ENCODE assay signal across 9 mouse cellular contexts in the genomic region with DNA sequence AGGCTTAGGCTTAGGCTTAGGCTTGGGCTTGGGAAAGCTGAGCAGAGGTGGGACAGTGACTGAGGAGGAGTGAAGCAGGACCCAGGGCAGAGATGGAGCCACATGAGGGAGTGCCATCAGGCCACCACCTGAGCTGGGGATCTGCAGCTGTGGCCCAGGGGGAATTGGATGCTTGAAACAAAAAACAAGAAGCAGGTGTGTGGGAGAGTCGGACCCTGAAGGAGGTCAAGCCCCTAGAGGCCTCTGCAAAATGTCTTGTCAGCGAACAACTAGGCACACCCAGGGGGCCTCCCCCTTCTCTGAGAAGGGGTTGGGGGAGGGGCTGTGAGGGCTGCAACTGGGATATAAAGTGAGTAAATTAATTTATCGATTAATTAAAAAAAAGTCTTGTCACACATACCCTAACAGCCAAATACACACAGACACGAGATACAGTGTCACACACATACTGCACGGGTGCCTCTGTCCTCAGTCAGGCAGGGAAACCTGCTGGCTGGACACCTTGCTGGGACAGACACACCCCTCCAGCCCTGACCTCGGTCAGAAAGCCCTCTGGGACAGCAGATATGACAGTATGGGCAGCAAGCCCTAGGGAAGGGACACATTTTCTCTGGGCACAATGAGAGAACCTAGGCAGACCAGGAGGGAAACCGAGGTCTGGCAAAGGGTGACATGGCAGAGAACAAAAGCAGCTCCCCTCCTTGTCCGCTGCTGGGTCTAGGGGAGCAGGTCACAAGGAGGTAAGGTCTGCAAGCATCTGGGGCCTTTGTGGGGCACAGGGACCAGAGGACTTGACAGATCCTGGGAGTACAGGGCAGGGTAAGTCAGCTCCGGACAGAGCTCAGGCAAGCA. TPM values are rescaled to one million over a fixed set of nuclear protein-coding genes. Genes with fewer than 3 reads are reported as not detected.
DNase-seq lines count a peak whose midpoint lies in the region; ATAC-seq lines count a peak whose summit lies in the region.
"Had no signal": no experiment of that assay in that cellular context is flagged by ENCODE, and none has a peak within 500 bp of the region (broad histone marks: within the 10 kb centered on the region; RNA-seq: fewer than 3 reads in every experiment).

No protein-coding gene starts in this region.

- peaks cover 27% of the 10 kb centered on the region for H3K4me1 ChIP-seq in kidney, embryonic 16.5 days (ENCODE audit: insufficient read depth, low read length)
- H3K4me1 ChIP-seq in brown adipose tissue, adult 24 weeks (ENCODE audit: control insufficient read depth, insufficient read depth, insufficient read length, low read length) = peaks cover 21% of the 10 kb centered on the region
- H3K4me1 ChIP-seq in heart, embryonic 15.5 days (replicated peaks) = peaks cover 18% of the 10 kb centered on the region
- H3K4me1 ChIP-seq in liver, embryonic 16.5 days (ENCODE audit: control insufficient read depth, low read depth, low read length) = peaks cover 49% of the 10 kb centered on the region

- no peak overlapping the region for H3K4me2 ChIP-seq in kidney, embryonic 16.5 days (replicated peaks; ENCODE audit: low read depth, low read length)
- peak overlapping the region; percentile 86; the same call in 1 of the 2 replicates for H3K4me2 ChIP-seq in heart, embryonic 15.5 days
- no peak overlapping the region for H3K4me2 ChIP-seq in liver, embryonic 16.5 days (ENCODE audit: low read depth, low read length)

- H3K4me3 ChIP-seq in kidney, embryonic 16.5 days (ENCODE audit: low read length) = no peak overlapping the region
- H3K4me3 ChIP-seq in brown adipose tissue, adult 24 weeks (ENCODE audit: insufficient read depth, low read depth, low read length) = peak overlapping the region; percentile 88
- H3K4me3 ChIP-seq in heart, embryonic 15.5 days = no peak overlapping the region
- no peak overlapping the region for H3K4me3 ChIP-seq in liver, embryonic 16.5 days (ENCODE audit: low read depth, low read length)

- WGBS in kidney, embryonic 16.5 days = 49% methylated on average over 9 of the region's 9 CpGs
- 62% methylated on average over 9 of the region's 9 CpGs for WGBS in heart, embryonic 15.5 days
- 59% methylated on average over 9 of the region's 9 CpGs for WGBS in liver, embryonic 16.5 days (ENCODE audit: insufficient replicate concordance)

- no peaks in the 10 kb centered on the region for H3K27me3 ChIP-seq in kidney, embryonic 16.5 days (ENCODE audit: insufficient read depth, low read length)
- no peaks in the 10 kb centered on the region for H3K27me3 ChIP-seq in heart, embryonic 15.5 days
- no peaks in the 10 kb centered on the region; the same call in 1 of the 2 replicates for H3K27me3 ChIP-seq in liver, embryonic 16.5 days (ENCODE audit: control insufficient read depth, insufficient read depth, low read depth, low read length)

- no peak for DNase-seq in kidney, adult 8-10 months
- no peak for DNase-seq in cerebellum, adult 9-11 months

- peak overlapping the region; percentile 48; the same call in 1 of the 2 replicates for H3K27ac ChIP-seq in kidney, embryonic 16.5 days (ENCODE audit: low read length)
- H3K27ac ChIP-seq in brown adipose tissue, adult 24 weeks (replicated peaks; ENCODE audit: low read depth, low read length) = peak overlapping the region; percentile 95
- no peak overlapping the region; the same call in 1 of the 2 replicates for H3K27ac ChIP-seq in heart, embryonic 15.5 days
- 0 out of 2 replicates have a peak overlapping the region, but pooled peaks have one; percentile 3 for H3K27ac ChIP-seq in liver, embryonic 16.5 days (ENCODE audit: low read length)

- no peaks in the 10 kb centered on the region for H3K9me3 ChIP-seq in kidney, embryonic 16.5 days (ENCODE audit: low read length)
- H3K9me3 ChIP-seq in heart, embryonic 15.5 days (replicated peaks) = no peaks in the 10 kb centered on the region
- H3K9me3 ChIP-seq in liver, embryonic 16.5 days (replicated peaks; ENCODE audit: control insufficient read depth, low read length) = no peaks in the 10 kb centered on the region

- H3K9ac ChIP-seq in kidney, embryonic 16.5 days (replicated peaks; ENCODE audit: low read length) = peak overlapping the region; percentile 73; the same call in 1 of the 2 replicates
- H3K9ac ChIP-seq in heart, embryonic 15.5 days = no peak overlapping the region; the same call in 1 of the 2 replicates
- no peak overlapping the region for H3K9ac ChIP-seq in liver, embryonic 16.5 days (ENCODE audit: low read depth, low read length)

- H3K36me3 ChIP-seq in kidney, embryonic 16.5 days (ENCODE audit: insufficient read depth, low read length) = no peaks in the 10 kb centered on the region
- no peaks in the 10 kb centered on the region for H3K36me3 ChIP-seq in heart, embryonic 15.5 days
- H3K36me3 ChIP-seq in liver, embryonic 16.5 days (ENCODE audit: control insufficient read depth, insufficient read depth) = no peaks in the 10 kb centered on the region

- no peak for ATAC-seq in kidney, embryonic 16.5 days (ENCODE audit: low FRiP score, low TSS enrichment)
- no peak for ATAC-seq in heart, embryonic 15.5 days (replicated peaks; ENCODE audit: insufficient number of reproducible peaks, insufficient read depth, low FRiP score, low read depth)
- ATAC-seq in liver, embryonic 16.5 days (ENCODE audit: low read depth) = no peak
- no peak for ATAC-seq in megakaryocyte progenitor cell, adult 5-6 weeks (replicated peaks; ENCODE audit: poor library complexity)
- ATAC-seq: Patski had no signal

RNA-seq across cellular contexts. Expression of a gene that starts 0.9 kb away (rescaled TPM):
- 22.2 and 23.7 TPM in 2 replicates for polyA plus RNA-seq in kidney, embryonic 16.5 days (2015; fragmentation: Nextera tagmentation; extraction: Ambion mirVana)
- polyA plus RNA-seq in brown adipose tissue, adult 24 weeks (2012; ENCODE audit: insufficient read depth, insufficient read length, missing spikeins) = 7.0 and 9.6 TPM in 2 replicates
- polyA plus RNA-seq in heart, embryonic 15.5 days (2015; fragmentation: Nextera tagmentation; extraction: Ambion mirVana) = 10.0 and 11.4 TPM in 2 replicates
- 2.0 TPM in 2 replicates for polyA plus RNA-seq in liver, embryonic 16.5 days (2015; fragmentation: Nextera tagmentation; extraction: Ambion mirVana)
- total RNA-seq in megakaryocyte progenitor cell, adult 5-6 weeks (2015) = 0.12 TPM in 1 of 2 replicates, not detected in the other
- total RNA-seq in megakaryocyte progenitor cell, adult 5-6 weeks (2017) = 0.44 TPM in 1 of 2 replicates, not detected in the other

RNA-seq across cellular contexts. Expression of a gene that starts 7.1 kb away (rescaled TPM):
- polyA plus RNA-seq in kidney, embryonic 16.5 days (2015; fragmentation: Nextera tagmentation; extraction: Ambion mirVana) = not detected in 2 replicates
- not detected in 2 replicates for polyA plus RNA-seq in brown adipose tissue, adult 24 weeks (2012; ENCODE audit: insufficient read depth, insufficient read length, missing spikeins)
- polyA plus RNA-seq in heart, embryonic 15.5 days (2015; fragmentation: Nextera tagmentation; extraction: Ambion mirVana) = not detected in 2 replicates
- polyA plus RNA-seq in liver, embryonic 16.5 days (2015; fragmentation: Nextera tagmentation; extraction: Ambion mirVana) = not detected in 2 replicates
- not detected in 2 replicates for total RNA-seq in megakaryocyte progenitor cell, adult 5-6 weeks (2015)
- total RNA-seq in megakaryocyte progenitor cell, adult 5-6 weeks (2017) = not detected in 2 replicates
- polyA plus RNA-seq: Patski; testis, adult 2 months had no signal

RNA-seq across cellular contexts. Expression of a gene that starts 33.7 kb away (rescaled TPM):
- 98.2 and 101 TPM in 2 replicates for polyA plus RNA-seq in kidney, embryonic 16.5 days (2015; fragmentation: Nextera tagmentation; extraction: Ambion mirVana)
- 426 and 428 TPM in 2 replicates for polyA plus RNA-seq in brown adipose tissue, adult 24 weeks (2012; ENCODE audit: insufficient read depth, insufficient read length, missing spikeins)
- 59.5 and 71.3 TPM in 2 replicates for polyA plus RNA-seq in heart, embryonic 15.5 days (2015; fragmentation: Nextera tagmentation; extraction: Ambion mirVana)
- 129 and 133 TPM in 2 replicates for polyA plus RNA-seq in liver, embryonic 16.5 days (2015; fragmentation: Nextera tagmentation; extraction: Ambion mirVana)
- total RNA-seq in megakaryocyte progenitor cell, adult 5-6 weeks (2015) = 85.1 and 90.4 TPM in 2 replicates
- 34.9 and 39.5 TPM in 2 replicates for total RNA-seq in megakaryocyte progenitor cell, adult 5-6 weeks (2017)

RNA-seq across cellular contexts. Expression of a gene that starts 39.6 kb away (rescaled TPM):
- polyA plus RNA-seq in kidney, embryonic 16.5 days (2015; fragmentation: Nextera tagmentation; extraction: Ambion mirVana) = 0.29 and 0.46 TPM in 2 replicates
- polyA plus RNA-seq in brown adipose tissue, adult 24 weeks (2012; ENCODE audit: insufficient read depth, insufficient read length, missing spikeins) = 1.0 and 1.2 TPM in 2 replicates
- 0.43 and 0.61 TPM in 2 replicates for polyA plus RNA-seq in heart, embryonic 15.5 days (2015; fragmentation: Nextera tagmentation; extraction: Ambion mirVana)
- polyA plus RNA-seq in liver, embryonic 16.5 days (2015; fragmentation: Nextera tagmentation; extraction: Ambion mirVana) = 1.4 and 1.8 TPM in 2 replicates
- total RNA-seq in megakaryocyte progenitor cell, adult 5-6 weeks (2015) = 0.05 and 0.07 TPM in 2 replicates
- total RNA-seq in megakaryocyte progenitor cell, adult 5-6 weeks (2017) = 0.10 TPM in 1 of 2 replicates, not detected in the other

RNA-seq across cellular contexts. Expression of a gene that starts 53.7 kb away (rescaled TPM):
- polyA plus RNA-seq in kidney, embryonic 16.5 days (2015; fragmentation: Nextera tagmentation; extraction: Ambion mirVana) = 9.7 and 10.1 TPM in 2 replicates
- polyA plus RNA-seq in brown adipose tissue, adult 24 weeks (2012; ENCODE audit: insufficient read depth, insufficient read length, missing spikeins) = 78.2 and 99.0 TPM in 2 replicates
- 7.5 and 10.7 TPM in 2 replicates for polyA plus RNA-seq in heart, embryonic 15.5 days (2015; fragmentation: Nextera tagmentation; extraction: Ambion mirVana)
- 3.0 and 3.2 TPM in 2 replicates for polyA plus RNA-seq in liver, embryonic 16.5 days (2015; fragmentation: Nextera tagmentation; extraction: Ambion mirVana)
- 8.0 and 8.3 TPM in 2 replicates for total RNA-seq in megakaryocyte progenitor cell, adult 5-6 weeks (2015)
- total RNA-seq in megakaryocyte progenitor cell, adult 5-6 weeks (2017) = 14.8 and 15.8 TPM in 2 replicates
